Mouse (Mus musculus) retina, postnatal 7 days (tissue): ENCODE results near the gene Grcc10.

Experiments used
- DNase-seq: peaks from one replicate; pipeline ENCODE4 v3.0.0-alpha.2; 2012; ENCODE audit warnings: low read depth, low spot score

Grcc10 gene

GRCm38 (mm10) chr6:124702102-124702783 lies 38.9 kb downstream of the Grcc10 start:
- DNase-seq, result no peak

- DNase-seq, result no peak
Measured at GRCm38 (mm10) chr6:124701338-124701737, 39.8 kb downstream of the Grcc10 start.

GRCm38 (mm10) chr6:124699962-124700610 lies 41.1 kb downstream of the Grcc10 start:
- DNase-seq, result no peak

GRCm38 (mm10) chr6:124699366-124699765 lies 41.8 kb downstream of the Grcc10 start:
- no peak for DNase-seq

- DNase-seq, result no peak
Measured at GRCm38 (mm10) chr6:124698751-124699150, 42.4 kb downstream of the Grcc10 start.

- no peak for DNase-seq
Measured at GRCm38 (mm10) chr6:124696441-124697150, 44.6 kb downstream of the Grcc10 start.

- no peak for DNase-seq
Measured at GRCm38 (mm10) chr6:124694166-124694955, 46.8 kb downstream of the Grcc10 start.

- DNase-seq, result no peak
Measured at GRCm38 (mm10) chr6:124693243-124693981, 47.8 kb downstream of the Grcc10 start.

GRCm38 (mm10) chr6:124690517-124690916 lies 50.7 kb downstream of the Grcc10 start:
- DNase-seq, result no peak
